Mouse (Mus musculus): ENCODE measurements around the gene Asap2. TPM values are rescaled to one million over a fixed set of nuclear protein-coding genes. Genes with fewer than 3 reads are reported as not detected.
A peak's percentile ranks its signal among the peaks of the same experiment; 100 is the strongest.

Gene Asap2
- polyA plus RNA-seq, 1 experiment from 2014 or later, result 14.4 TPM

DNA sequence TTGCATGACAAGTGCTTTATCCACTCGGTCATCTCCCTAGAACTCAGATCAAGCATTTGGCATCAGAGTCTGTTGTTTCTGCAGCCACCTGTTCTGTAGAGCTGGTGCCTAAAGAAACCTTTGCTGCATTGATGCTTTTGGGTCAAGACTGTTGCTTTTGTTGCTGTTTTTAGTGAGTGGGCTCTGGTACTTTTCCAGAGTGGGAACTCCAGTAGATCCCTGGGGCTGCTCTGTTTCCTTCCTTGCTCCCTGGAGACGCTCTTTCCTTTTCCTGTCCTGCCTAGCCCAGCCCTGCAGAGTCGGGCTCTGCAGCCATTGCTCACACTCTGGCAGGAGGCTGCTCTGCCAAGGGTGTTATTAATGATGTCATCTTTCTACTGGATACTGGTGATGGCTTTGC is 129.2 kb downstream of the Asap2 start:
- H3K36me3 ChIP-seq, result no peaks in the 10 kb centered on the region
- H3K9me3 ChIP-seq, result no peaks in the 10 kb centered on the region
- peaks cover 21% of the 10 kb centered on the region for H3K4me1 ChIP-seq (replicated peaks)
- no peaks in the 10 kb centered on the region for H3K27me3 ChIP-seq
- H3K4me3 ChIP-seq, result no peak overlapping the region
- no peak overlapping the region for H3K4me2 ChIP-seq
- 68% methylated on average over 3 of the region's 3 CpGs for WGBS
- H3K9ac ChIP-seq, result no peak overlapping the region
- H3K27ac ChIP-seq (replicated peaks), result peak overlapping the region; percentile 13; the same call in 1 of the 2 replicates
- ATAC-seq (ENCODE audit: low read depth), result no peak

DNA sequence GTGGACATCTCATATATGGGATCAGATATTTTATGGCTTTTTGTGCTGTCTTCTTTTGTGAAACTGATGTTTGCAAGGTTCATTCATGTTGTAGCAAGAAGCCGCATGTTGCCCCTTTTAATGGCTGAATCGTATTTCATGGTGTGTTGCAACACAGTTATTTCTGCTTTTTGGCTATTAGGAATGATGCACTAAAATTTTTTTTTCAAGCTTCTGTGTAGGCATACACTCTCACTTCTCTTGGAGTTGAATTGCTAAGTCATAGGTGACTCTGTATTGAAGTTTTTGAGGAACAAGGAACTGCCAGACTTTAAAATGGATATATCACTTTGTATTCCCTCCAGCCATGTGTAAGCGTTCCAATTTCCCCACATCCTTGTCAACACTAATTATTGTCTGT is 132.6 kb downstream of the Asap2 start:
- no peak overlapping the region for H3K4me2 ChIP-seq
- no peak for ATAC-seq (ENCODE audit: low read depth)
- H3K4me3 ChIP-seq, result no peak overlapping the region
- H3K27ac ChIP-seq (replicated peaks), result no peak overlapping the region
- no peaks in the 10 kb centered on the region for H3K36me3 ChIP-seq
- H3K9me3 ChIP-seq, result no peaks in the 10 kb centered on the region
- H3K27me3 ChIP-seq, result no peaks in the 10 kb centered on the region
- WGBS, result 79% methylated on average over 3 of the region's 3 CpGs
- H3K4me1 ChIP-seq (replicated peaks), result peaks cover 37% of the 10 kb centered on the region
- no peak overlapping the region for H3K9ac ChIP-seq

DNA sequence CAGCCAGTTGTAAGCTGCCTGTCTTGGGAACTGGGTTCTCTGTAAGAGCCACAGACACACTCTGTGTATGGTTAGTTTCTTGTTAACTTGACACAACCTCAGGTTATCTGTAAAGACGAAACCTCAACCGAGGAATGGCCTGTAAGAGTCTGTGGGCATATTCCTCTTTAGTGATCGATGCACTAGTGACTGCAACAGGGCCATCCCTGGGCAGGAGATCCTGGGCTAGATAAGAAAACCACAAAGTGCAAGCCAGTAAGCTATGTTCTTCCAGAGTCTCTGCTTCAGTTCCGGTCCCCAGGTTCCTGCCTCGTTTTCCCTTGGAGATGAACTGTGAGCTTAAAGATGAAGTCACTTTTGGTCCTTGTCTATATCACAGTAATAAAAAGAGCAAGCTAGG is 133.4 kb downstream of the Asap2 start:
- no peak for ATAC-seq (ENCODE audit: low read depth)
- Histone ChIP-seq H3K27me3 (no peaks in the 10 kb centered on the region), H3K27ac (replicated peaks) (no peak overlapping the region), H3K4me3 (no peak overlapping the region), H3K4me2 (no peak overlapping the region), H3K9me3 (no peaks in the 10 kb centered on the region), H3K9ac (no peak overlapping the region), H3K4me1 (replicated peaks) (peaks cover 44% of the 10 kb centered on the region), H3K36me3 (no peaks in the 10 kb centered on the region)
- WGBS, result 87% methylated on average over 5 of the region's 5 CpGs

DNA sequence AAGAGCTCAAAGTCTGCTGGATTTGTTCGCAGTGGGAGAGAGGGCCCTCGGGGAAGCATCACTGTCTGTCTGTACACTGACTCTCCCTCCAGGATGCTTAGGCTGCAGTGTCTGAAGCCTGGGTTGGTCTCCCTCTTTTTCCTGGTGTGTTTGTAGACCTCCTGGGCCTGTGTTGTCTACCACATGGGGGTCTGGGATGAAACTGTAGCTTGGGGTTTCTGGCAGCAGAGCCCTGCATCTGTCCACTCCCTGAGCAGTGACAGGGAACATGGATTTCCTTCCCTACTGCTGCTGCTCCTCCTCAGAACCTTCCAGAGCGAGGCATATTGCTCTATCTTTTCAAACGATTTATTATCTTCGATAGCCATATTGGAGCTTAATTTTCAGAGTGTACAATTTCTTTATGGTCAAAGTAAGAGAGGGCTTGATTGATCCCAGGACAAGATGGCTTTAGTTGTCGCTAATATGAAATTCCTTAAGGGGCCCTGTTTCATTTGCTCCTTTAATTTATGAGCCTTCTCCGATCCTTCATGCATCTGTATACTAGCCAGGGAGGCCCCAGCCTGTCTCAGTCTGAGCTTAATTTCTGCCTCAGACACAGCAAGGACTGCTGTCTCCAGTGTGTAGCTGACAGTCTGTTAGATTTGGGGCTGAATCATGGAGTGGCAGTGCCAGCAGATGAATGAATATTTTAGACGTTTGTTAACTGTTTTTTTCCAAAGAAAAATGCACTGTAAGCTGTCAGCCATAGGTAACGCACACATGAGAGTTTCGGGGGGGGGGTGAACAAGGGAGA is 135.6 kb downstream of the Asap2 start:
- peak overlapping the region; percentile 26 for H3K9ac ChIP-seq
- no peak overlapping the region; the same call in 1 of the 2 replicates for H3K4me2 ChIP-seq
- H3K36me3 ChIP-seq, result no peaks in the 10 kb centered on the region
- H3K4me3 ChIP-seq, result no peak overlapping the region
- H3K9me3 ChIP-seq, result no peaks in the 10 kb centered on the region
- H3K27ac ChIP-seq (replicated peaks), result peak overlapping the region; percentile 72
- H3K27me3 ChIP-seq, result no peaks in the 10 kb centered on the region
- WGBS, result 51% methylated on average over 10 of the region's 10 CpGs
- peak; percentile 66; the same call in 1 of the 2 replicates for ATAC-seq (ENCODE audit: low read depth)
- H3K4me1 ChIP-seq (replicated peaks), result peaks cover 52% of the 10 kb centered on the region

DNA sequence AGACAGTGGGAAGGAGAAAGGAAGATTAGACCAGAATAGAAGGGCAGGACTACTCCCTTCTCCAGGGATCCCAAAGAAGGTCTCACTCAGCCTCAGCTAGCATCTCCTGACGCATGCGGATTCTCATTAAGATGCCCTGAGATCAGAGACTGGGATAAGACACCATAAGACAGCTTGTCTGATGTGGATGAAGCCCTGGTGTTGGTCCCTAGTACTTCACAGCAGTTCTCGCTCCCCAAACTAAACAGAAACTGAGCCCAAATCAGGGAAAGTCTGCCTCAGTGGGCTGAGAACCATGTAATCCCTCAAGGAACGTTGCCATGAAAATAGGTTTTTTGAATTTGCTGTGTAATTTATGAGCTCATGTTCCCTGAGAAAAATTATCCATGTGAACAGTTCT is 136.3 kb downstream of the Asap2 start:
- H3K9me3 ChIP-seq, result no peaks in the 10 kb centered on the region
- H3K27ac ChIP-seq (replicated peaks), result peak overlapping the region; percentile 72
- H3K4me3 ChIP-seq, result no peak overlapping the region
- H3K27me3 ChIP-seq, result no peaks in the 10 kb centered on the region
- H3K9ac ChIP-seq, result peak overlapping the region; percentile 26
- H3K4me1 ChIP-seq (replicated peaks), result peaks cover 58% of the 10 kb centered on the region
- ATAC-seq (ENCODE audit: low read depth), result no peak
- H3K4me2 ChIP-seq, result no peak overlapping the region; the same call in 1 of the 2 replicates
- no peaks in the 10 kb centered on the region for H3K36me3 ChIP-seq
- WGBS, result 71% methylated on average over 4 of the region's 4 CpGs

DNA sequence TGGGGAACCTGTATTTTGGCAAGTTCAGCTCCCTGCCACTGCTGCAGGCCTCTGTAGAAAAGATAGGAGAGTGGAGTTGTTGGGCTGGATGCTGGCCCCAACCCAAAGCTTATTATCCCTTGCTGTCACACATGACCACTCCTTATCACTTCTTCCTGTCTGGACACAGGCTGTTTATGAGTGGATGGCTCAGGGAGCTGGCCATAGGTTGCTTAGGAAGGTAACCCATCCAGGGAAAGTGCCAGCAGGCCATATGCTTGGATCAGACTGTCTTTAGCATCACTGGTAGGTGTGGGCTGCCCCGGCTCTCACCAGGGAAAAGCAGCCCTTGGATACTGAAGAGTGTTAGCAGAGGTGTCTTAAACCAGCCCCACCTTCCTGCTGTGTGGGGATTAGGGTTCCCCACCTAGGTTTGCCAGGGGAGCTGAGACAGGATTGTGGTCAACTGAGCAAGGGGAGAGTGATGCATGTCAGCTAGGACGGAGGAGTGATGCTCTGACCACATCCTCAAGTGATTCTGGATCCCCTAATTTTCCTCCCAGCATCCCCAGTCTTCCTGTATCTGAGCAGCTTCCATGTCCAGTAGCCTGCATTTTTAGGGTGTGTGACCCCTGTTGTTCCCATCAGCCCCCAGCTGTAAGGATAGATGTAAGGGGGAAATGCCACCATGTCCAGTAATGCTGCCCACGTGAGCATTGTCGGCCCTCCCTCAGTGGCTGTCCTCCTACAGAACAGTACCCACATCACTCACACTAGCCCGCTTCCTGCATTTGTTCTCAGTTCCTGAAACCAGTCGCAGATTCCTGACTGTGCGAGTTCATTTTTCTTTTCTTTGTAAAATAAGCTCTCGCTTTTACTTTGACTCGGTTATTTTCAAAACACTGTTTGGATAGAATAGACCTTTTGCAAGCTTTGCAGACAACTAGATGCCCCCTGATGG is 138.9 kb downstream of the Asap2 start:
- Histone ChIP-seq H3K27ac (replicated peaks) (no peak overlapping the region), H3K9me3 (no peaks in the 10 kb centered on the region), H3K4me3 (no peak overlapping the region), H3K9ac (no peak overlapping the region), H3K4me2 (no peak overlapping the region), H3K27me3 (no peaks in the 10 kb centered on the region), H3K36me3 (no peaks in the 10 kb centered on the region), H3K4me1 (replicated peaks) (peaks cover 85% of the 10 kb centered on the region)
- no peak for ATAC-seq (ENCODE audit: low read depth)
- 84% methylated on average over 9 of the region's 9 CpGs for WGBS

DNA sequence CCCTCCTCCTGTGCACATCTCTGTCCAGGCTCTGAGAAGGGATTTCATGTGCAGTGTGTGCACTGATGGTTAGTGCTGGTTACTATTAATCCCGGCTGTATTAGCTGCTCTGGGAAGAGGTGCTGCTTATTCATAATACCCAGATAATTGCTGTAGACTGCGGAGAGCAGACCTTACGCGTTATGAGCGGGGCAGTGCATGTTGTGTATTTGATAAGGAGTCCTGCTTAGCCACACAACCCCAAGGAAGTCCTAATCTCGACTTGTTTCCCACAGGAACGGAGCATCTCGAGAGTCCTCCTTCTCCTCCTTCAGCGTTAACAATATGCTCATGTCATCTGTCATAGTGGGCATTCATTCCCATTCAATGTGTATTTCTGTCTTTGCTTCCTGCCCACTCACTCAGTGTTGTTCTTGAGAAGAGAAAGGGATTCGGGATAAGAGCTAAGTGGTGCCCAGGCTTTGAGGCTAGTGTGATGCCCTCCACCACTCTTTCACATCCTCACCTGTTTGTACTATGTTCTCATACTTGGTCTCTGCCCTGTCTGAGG is 140.1 kb downstream of the Asap2 start:
- Histone ChIP-seq H3K27ac (replicated peaks) (no peak overlapping the region), H3K4me3 (no peak overlapping the region), H3K36me3 (no peaks in the 10 kb centered on the region), H3K27me3 (no peaks in the 10 kb centered on the region), H3K4me2 (no peak overlapping the region), H3K4me1 (replicated peaks) (peaks cover 93% of the 10 kb centered on the region), H3K9me3 (no peaks in the 10 kb centered on the region), H3K9ac (no peak overlapping the region)
- 80% methylated on average over 10 of the region's 10 CpGs for WGBS
- no peak for ATAC-seq (ENCODE audit: low read depth)

DNA sequence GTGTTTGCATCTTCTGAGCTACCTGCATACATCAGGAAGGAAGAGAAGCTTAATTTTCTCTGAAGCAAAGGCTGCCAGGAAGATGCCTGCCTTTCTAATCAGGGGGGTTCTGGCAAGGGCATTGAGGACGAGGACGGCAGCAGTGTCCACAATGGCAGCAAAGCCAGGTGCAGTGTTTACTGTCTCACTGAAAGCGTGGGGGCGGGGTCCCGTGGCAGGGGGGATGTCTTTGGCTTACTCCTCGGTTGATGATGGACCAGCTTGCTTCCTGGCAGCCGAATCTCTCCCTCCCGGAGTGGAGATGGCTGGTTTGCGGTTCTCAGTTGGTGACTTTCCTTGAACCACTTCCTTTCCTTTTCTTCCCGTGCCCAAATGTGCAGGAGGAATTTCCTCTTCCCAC is 142.3 kb downstream of the Asap2 start:
- H3K4me2 ChIP-seq, result no peak overlapping the region
- ATAC-seq (ENCODE audit: low read depth), result no peak
- H3K4me3 ChIP-seq, result no peak overlapping the region
- no peaks in the 10 kb centered on the region for H3K9me3 ChIP-seq
- 38% methylated on average over 10 of the region's 10 CpGs for WGBS
- H3K27me3 ChIP-seq, result no peaks in the 10 kb centered on the region
- H3K27ac ChIP-seq (replicated peaks), result peak overlapping the region; percentile 42; the same call in 1 of the 2 replicates
- H3K36me3 ChIP-seq, result no peaks in the 10 kb centered on the region
- 0 out of 2 replicates have a peak overlapping the region, but pooled peaks have one; percentile 42 for H3K9ac ChIP-seq
- peaks cover 91% of the 10 kb centered on the region for H3K4me1 ChIP-seq (replicated peaks)

DNA sequence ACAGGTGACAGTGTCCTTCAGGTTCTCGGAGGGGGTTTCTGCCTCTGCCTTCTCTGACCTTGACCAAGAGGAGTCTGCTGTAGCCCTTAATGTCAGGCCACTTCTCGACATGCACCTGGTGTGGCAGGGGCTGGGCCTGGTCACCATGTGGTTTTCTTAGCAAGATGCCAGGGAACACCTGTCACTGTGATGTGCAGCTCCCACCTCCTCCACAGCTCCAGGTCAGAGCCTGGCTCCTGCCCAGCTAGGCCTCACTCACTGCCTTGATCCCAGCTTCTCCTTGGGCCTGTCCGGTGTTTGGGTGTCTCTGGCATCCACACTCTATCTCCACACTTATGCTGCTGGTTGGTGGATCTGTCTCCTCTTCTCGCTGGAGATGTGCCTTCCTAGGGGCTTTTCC is 142.8 kb downstream of the Asap2 start:
- no peak overlapping the region for H3K4me3 ChIP-seq
- no peak for ATAC-seq (ENCODE audit: low read depth)
- H3K27ac ChIP-seq (replicated peaks), result no peak overlapping the region
- no peaks in the 10 kb centered on the region for H3K27me3 ChIP-seq
- H3K9me3 ChIP-seq, result no peaks in the 10 kb centered on the region
- no peak overlapping the region for H3K4me2 ChIP-seq
- H3K4me1 ChIP-seq (replicated peaks), result peaks cover 88% of the 10 kb centered on the region
- no peaks in the 10 kb centered on the region for H3K36me3 ChIP-seq
- H3K9ac ChIP-seq, result no peak overlapping the region
- 77% methylated on average over 4 of the region's 4 CpGs for WGBS

DNA sequence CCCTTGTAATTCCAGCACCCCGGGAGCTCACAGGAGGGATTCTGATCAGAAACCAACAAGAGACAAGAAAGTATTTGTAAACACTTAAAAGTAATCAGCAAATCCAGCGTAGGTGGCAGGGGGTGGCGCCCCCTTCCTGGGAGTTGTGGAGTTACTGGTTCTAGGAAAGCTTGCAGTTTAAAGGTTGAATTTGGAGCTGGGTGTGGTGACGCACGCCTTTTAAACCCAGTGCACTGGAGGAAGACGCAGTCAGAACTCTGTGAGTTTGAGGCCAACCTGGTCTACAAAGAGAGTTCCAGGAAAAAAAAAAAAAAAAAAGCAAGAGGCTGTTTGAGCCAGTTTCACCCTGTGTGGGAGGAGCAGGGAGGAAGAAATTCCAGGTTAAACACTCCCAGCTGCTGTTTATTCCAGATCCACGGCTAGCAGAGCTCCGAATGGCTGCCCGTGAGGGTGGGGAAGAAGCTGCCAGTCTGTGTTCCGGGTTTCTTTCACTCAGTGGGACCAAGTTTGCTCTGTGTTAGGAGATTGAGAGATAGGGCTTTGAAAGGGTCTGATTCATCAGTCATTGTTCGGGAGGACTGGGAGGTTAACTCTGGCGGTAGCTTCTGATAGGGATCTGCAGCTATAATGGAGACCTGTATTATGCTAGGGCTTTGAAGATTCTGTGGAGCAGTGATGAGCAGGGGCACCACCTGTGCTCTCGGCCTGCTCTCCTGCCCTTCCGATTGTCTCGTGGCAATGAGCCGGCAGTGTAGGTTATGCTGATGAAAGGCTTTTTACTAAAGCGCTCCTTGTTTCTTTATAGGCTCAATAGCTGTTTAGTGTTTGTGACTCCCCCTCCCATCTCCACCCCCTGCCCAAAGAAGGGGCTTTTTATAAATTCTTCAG is 144.0 kb downstream of the Asap2 start:
- H3K4me2 ChIP-seq, result no peak overlapping the region
- no peak overlapping the region for H3K27ac ChIP-seq (replicated peaks)
- H3K27me3 ChIP-seq, result no peaks in the 10 kb centered on the region
- H3K4me1 ChIP-seq (replicated peaks), result peaks cover 88% of the 10 kb centered on the region
- no peak for ATAC-seq (ENCODE audit: low read depth)
- H3K9me3 ChIP-seq, result no peaks in the 10 kb centered on the region
- H3K9ac ChIP-seq, result no peak overlapping the region
- H3K4me3 ChIP-seq, result no peak overlapping the region
- WGBS, result 46% methylated on average over 17 of the region's 17 CpGs
- H3K36me3 ChIP-seq, result no peaks in the 10 kb centered on the region

DNA sequence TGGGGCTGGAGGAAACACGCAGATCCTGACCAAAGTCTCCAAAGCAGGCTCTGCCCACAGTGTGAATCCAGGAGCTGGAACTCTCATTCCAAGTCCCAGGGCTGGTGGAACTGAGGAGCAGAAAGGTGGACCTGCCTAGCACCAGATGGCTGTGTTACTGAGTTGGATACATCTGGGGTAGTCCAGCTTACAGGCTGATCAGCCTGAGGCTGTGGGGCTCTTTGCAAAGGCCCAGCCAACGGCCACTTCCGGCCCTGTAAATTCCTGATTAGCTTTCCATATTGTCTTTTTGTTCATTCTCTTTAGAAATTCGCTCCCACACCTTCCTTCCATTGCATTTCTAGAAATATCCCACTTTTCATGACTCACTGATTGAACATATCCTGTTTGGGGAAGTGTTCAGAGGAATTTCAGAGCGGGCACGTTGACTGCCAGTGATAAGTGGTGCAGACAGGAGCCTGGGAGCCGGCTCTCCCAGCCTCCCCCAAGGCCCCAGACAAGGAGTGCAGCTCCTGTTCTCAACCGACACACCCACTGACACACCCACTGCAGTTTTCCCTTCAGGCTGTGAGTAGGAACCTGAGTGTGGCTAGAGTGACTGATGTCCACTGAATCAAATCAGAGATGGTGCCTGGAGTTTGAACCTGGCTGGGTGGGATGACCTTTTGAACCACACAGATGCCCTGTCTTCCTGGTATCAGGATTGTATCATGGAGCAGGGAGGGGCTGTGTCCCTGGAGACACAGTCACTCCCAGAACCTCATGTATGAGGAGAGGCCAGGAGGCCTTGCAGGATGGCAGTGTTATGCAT is 145.6 kb downstream of the Asap2 start:
- no peak overlapping the region for H3K4me3 ChIP-seq
- no peaks in the 10 kb centered on the region for H3K36me3 ChIP-seq
- H3K9ac ChIP-seq, result no peak overlapping the region
- H3K27me3 ChIP-seq, result no peaks in the 10 kb centered on the region
- WGBS, result 60% methylated on average over 8 of the region's 8 CpGs
- peak overlapping the region; percentile 65 for H3K27ac ChIP-seq (replicated peaks)
- ATAC-seq (ENCODE audit: low read depth), result 0 out of 2 replicates have a peak, but pooled peaks have one; percentile 0
- H3K4me2 ChIP-seq, result no peak overlapping the region
- peaks cover 92% of the 10 kb centered on the region for H3K4me1 ChIP-seq (replicated peaks)
- no peaks in the 10 kb centered on the region for H3K9me3 ChIP-seq
